Mouse (Mus musculus): ENCODE data around the gene Dgkz.

Dgkz gene

DNA sequence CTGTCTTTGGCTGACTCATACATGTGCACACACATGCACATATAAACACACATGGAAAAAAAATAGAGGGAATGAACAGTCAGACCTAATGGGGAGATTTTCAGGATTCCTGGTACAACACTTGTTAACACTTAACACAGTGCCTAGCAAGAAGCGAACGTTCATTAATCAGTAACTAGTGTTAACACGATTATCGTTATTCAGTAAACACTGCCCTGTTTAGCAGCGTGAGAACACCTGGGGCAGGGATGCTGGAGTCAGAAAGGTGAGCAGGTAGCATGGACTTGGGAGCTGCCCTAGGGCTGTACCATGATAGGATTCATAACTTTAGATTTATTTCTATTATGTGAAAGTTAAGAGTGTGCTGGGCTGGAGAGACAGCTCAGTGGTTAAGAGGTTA lies 20.3 kb upstream of the Dgkz start:
- DNase-seq (ENCODE audit: low read depth) = no peak

DNA sequence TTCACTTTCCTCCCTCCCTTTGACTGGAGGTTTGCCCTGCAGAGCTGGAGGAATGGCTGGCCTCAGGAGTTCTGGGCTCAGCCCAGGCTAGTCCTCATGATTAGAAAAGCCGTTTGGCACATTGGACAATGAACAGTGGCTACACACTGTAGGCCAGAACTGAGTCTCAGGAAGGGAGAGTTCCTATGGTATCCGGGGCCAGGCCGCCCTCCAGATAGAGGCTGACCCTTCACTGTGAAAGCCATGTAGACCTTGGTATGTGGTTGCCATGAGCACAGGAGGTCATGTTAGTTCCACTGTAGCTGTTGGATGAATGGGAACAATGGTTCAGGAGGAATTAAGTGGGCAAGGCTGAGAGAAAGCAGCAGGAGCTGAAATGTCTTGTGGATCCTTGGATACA lies 17.7 kb upstream of the Dgkz start:
- no peak for DNase-seq (ENCODE audit: low read depth)

DNA sequence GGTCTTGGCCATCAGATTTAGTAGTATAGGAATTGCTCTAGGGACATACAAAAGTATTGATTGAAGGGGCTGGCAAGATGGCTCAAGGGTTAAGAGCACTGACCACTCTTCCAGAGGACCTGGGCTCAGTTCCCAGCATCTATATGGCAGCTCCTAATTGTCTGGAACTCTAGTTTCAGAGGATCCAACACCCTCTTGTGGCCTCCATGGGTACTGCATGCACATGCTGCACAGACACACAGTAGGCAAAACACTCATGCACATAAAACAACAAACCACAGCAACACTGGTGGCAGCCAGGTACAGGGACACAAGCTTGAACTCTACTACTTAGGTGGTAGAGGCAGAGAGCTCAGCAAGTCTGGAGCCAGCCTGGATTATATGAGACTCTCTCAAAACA lies 14.1 kb upstream of the Dgkz start:
- peak; percentile 34 for DNase-seq (ENCODE audit: low read depth)

DNA sequence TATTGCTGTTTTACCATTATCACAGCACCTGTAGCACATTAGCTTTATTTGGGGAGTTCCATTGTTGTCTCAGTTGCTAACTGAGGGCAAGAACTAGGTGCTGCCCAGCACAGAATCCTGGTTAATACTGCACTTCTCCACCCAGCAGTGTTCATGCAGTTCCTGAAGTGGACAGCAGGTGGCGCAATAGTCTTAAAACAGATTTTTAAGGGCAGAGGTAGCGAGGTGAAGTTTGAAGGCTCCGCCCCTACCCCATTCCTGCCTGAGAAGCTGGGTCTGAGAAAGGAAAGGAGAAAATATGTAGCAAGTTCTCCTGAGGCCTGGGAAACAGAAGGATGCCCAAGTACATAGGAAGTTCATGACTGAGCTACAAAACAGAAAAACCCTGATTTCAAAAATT lies 11.9 kb upstream of the Dgkz start:
- peak; percentile 91 for DNase-seq (ENCODE audit: low read depth)

DNA sequence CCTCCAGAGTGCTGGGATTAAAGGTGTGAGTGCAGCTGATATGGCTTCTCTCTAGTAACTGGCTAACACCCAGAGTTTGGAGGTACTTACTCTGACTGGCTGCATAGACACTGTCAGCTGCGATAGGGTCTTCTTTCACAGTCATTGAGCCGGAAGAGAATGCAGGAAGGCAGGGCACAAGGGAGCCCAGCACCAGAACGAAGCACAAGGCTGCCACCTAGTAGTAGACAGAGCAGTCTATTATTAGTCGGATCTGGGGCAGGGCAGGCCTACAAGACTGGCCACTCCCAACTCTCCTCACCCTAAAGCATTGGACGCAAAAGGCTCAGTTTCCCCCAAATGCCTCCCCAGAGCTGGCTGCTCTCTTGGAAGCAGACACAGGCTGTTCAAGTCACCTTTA lies 10.4 kb upstream of the Dgkz start:
- no peak for DNase-seq (ENCODE audit: low read depth)

DNA sequence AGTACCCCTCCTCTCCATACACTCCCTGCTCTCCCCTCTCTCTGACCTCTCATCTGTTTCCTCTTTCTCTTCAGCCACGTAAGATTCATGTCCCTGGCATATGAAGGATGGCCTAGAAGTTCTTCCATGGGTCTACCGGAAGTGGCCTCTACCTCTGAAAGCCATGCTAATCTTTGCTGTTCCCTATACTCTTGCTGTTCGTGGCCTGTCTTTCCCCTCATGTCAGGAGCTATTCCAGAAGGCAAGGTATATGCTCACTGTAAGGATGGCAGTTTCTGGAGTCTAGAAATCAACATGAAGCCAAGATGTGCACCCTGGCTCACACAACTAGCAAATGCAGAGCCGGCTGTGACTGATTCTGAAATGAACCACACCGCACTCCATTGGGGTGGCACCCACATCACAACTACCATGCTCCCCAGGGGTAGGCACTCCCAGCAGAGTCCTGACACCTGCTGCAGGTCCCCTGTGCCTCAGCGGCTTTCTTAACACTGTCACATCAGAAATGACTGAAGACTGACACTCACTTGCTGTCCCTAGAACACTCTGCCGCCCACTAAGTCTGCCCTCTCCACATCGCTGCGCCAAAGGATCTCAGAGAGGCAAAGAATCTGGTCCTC lies 9.4 kb upstream of the Dgkz start:
- DNase-seq (ENCODE audit: low read depth) = no peak

DNA sequence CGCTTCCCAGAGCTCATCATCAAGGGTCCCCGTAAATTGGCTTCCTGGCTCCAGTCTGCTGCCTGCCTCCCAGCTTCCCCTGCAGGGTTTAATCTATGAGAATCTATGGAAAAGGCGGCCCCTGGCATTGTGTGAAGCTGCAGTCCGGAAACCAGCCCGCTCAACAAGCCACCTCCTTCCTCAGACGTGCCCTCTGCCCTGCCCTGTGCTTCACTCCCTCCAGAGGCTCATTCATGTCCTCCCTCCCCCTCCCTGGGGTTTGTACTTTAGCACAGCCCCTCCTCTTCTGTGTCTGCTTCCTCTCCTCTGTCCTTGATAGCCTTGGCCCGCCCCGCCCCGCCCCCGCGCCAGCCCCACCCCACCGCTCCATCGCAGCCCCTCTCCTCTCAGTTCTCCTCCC lies 8.8 kb upstream of the Dgkz start:
- DNase-seq (ENCODE audit: low read depth) = no peak

DNA sequence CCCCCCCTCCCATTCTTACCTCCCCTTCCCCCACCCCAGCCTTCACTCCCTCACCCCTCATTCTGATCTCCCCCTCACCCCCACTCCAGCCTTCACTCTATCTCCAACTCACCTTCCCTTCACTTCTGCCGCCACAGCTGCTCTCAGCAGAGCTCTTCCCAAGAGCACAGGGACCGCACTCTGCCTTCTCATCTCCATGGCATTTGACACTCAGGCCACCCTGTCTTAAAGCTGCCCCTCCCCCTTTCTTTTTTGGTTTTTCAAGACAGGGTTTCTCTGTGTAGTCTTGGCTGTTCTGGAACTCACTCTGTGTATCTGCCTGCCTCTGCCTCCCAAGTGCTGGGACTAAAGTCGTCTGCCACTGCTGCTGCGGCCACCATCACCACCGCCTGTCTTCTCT lies 5.2 kb upstream of the Dgkz start:
- no peak for DNase-seq (ENCODE audit: low read depth)

DNA sequence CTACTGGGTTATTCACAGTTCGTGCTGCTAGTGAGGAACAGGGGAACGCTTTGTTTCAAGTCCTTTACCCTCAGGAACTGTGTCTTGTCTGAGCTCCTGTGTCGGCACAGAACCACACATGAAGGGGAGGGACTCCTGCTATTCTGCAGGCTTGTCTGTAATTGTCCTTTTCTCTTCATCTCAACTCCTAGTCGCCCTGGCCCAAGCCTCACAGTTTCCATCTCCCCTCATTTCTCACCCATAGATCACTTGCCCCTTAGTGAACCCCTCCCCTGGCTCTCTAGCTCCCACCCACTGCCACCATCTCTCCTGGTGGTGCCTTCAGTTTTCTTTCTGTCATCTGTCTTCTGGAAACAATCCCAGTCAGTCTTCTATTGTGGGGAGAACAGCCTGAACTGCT lies 4.6 kb upstream of the Dgkz start:
- DNase-seq (ENCODE audit: low read depth) = no peak

DNA sequence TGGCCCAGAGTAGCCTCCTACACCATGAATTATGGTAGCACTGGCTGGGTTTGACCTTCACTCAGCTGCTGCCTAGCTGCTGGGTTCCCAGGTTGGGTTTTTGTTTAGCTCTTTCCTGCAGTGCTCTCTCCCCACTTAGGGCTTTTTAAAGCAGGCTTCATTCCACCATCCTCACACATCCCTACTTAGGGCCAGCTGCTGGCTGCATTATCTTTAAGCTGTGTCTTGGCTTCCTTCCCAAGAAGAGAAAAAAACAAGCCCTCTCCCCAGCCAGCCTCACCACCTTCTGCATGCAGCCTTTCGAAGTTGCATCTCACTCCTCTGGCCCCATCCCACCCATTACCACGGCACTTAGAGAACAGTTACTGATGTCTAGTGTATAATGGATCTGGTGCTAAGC lies 2.9 kb upstream of the Dgkz start:
- no peak for DNase-seq (ENCODE audit: low read depth)

DNA sequence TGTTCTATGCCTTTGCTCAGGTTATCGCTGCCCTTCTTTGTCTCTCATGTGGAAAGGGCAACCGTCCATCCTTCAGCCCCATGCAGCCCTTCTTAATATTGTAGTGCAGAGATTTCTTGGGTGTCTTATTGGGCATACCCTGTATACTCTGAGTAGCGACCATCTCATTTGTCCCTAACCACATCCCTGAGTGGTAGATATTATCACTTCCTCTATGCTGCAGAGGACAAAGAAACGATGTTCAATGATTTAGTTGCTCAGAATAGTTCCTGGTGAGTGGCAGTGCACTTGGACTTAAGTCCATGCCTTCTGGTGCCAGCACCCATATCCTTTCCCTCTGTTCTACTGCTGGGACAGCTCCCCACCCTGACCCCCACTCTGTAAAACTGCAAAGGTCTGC lies 2.3 kb upstream of the Dgkz start:
- no peak for DNase-seq (ENCODE audit: low read depth)

DNA sequence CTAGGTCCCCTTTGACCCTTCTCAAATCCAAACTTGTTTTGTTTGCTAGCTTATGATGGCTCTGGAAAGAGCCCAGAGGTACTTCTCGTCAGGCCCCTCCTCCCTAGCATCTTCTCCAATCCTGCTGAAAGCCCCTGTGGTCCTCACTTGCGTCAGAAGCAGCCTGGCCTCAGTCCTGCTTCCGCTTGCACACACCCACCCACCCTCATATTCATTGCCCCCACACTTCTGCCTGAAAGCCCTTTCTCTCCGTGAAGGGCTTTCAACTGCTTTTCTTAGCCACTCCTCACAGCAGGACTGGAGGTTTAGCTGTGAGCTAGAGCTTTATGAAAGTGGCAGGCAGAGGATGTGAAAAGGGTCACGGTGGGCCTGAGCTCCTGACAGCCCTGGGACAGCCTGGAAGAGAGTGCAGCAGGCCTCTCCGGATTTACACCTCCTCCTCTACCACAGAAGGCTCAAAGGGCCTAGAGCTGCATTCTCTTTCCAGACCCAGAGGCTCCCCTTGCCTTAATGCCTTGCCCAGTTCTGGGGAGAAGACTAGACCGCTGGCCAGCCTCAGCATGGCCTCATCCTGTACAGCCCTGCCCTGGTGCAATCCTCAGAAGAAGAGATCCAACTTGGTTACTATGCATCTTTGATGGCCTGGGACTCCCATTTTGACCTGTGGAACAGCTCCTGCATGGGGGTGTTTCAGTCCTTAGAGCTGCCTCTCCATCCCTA lies 2.1 kb downstream of the Dgkz start:
- DNase-seq (ENCODE audit: low read depth) = peak; percentile 40

DNA sequence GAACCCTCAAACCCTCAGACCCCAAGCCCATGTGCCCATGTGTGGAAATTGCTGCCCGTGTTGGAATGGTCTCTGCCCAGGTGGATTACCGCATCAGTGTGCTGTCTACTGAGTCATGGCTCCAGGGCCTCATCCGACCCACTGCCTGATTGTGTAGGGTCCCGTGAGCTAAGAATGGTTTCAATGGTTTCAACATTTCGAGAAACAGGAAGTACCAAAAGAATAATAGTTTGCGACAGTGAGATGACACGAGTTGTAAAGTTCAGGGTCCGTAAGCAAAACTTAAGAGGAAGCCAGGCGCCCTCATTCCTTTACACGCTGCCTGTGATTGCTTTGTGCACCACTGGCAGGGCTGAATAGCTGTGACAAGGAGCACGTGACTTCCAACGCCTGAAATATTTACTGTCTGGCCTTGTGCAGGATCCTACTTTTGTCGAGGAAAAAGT lies 3.5 kb downstream of the Dgkz start:
- DNase-seq (ENCODE audit: low read depth) = no peak

DNA sequence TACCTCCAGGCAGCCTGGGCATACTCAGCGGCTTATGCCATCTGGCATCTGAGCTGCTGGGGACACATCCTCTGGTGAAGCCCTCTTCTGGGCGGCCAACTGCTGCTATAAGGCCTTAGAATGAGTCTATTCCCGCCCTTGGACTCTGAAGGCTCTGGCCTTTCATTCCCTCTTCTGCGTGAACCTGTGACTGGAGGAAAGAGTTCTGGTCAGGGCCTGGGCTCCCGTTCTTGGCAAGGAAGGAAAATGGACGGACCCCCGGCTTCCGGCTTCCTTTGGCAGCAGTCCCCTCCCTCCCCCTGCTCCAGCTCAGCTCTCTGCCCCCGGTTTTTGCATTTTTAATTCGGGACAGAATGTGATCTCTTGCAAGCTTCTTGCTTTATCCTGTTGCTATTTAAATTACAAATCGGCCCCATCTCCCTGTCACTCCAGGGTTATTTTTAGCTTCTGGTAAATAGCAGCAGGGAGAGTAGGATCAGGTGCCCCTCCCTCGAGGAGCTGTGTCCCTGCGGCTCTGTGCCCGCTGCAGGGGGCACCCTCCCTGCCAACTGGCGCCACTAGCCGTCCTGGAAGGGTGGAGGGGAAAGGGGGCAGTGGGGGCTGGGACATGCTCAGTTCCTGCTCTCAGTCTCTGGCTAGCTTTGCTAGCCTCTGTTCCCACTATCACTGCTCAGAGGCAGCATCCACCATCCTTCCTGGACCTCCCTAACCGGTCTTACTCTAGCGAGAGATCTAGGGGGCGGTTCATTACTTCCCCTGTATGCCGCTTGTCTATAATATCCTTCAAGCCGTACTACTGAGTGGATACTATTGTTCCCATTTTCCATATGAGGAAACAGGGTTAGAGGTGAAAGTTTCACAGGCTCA lies 4.2 kb downstream of the Dgkz start:
- no peak for DNase-seq (ENCODE audit: low read depth)

DNA sequence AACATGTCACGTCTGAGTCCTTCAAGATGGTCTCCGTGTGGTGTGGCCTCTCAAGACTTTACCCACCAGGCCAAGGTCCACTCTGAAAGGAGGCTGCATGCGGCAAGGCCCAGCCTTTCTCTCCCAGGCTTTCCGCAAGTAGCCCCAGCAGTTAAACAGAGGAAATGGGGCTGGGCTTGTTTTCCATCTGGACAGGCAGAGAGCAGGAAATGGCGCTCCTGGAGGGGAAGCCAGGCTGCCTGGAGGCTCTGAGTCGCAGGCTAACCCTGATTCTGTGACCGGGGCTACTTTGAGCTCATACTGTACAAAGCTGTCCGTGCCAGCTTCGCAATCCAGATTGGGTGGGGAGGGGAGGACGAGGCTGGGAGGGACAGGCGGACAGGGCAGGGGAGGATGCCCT lies 7.7 kb downstream of the Dgkz start:
- DNase-seq (ENCODE audit: low read depth) = peak; percentile 35

DNA sequence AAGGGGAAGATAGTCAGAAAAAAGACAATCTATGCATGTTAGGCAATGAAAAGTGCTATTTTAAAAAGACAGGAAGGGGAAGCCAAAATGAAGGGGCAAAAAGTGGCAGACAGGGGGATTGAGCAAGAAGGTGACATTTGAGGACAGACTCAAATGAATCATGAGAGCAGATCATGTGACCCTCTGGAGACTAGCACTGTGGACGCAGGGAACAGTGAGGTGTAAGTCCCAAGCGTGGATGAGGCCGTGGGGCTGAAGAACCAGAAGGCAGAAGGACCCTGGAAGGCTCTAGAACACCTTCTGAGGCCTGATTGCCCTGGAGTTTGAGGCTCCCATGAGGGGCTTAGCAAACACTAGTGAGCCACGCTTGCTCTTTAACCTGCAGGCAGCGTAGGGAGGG lies 9.3 kb downstream of the Dgkz start:
- DNase-seq (ENCODE audit: low read depth) = no peak

DNA sequence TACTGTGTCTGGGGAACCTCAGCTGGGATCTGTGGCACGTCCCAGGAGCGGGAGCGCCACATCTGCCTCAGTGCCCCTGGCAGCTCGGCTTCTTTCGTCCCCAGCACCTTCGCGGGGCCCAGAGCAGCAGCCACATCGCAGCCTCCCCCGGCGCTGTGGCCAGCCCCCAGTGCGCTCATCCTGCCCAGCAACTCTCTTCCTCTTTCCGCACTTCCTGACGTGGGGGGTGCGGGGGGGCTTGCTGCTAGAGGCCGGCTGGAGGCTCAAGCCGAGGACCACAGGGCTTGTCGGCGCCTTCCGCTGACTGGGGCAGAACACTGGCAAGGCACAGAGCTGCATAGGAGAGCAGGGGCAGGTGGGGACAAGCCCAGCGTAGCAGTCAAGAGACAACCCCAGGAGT lies 10.2 kb downstream of the Dgkz start:
- no peak for DNase-seq (ENCODE audit: low read depth)

DNA sequence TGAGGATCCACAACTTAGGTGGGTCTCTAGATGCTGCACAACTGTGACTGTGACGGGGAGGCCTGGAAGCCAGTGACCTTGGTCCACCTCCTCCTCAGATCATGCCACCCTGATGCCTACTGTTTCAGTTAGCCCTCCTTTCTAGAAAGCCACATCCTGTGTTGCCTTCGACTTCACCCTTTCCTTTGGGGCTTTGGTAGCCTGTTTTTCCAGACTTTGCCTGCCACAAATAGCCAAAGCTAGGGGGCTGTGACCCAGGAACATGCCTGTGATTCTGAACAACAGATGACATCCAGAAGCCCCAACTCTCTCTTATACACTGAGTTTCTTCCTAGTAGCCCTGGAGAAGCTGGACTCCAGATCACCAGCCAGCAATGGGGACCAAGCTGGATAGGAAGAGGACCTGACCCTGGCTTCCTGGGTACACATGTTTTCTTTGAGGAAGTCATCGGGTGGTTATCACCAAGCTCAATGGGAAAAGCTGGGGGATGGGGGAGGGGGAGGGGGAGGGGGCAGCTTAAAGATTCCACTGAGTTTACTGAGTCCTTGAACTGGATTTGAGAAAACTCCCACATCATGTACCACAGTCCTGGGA lies 11.0 kb downstream of the Dgkz start:
- DNase-seq (ENCODE audit: low read depth) = no peak

DNA sequence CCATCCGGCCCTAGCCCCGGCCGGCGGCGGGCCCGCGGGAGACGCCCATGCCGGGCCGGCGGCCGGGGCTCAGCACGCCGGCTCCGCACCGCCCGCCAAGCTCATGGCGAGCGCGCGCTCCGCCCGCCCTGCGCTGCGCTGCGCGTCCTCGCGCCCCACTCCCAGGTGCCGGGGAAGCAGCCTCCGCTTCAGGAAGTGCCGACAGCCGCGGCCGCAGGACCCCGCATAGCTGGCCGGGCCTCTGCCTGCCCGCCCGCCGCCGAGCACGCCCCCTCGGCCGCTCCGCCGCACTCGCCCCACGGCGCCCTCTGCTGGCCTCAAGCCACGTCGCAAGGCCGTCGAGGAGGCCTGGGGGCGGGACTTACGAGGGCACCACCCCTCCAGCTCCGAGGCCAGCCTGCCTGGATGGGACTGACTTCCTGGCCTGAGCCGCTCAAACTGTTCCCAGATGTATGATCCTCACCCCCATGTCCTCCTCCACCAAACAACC lies 12.2 kb downstream of the Dgkz start:
- DNase-seq (ENCODE audit: low read depth) = peak; percentile 96

DNA sequence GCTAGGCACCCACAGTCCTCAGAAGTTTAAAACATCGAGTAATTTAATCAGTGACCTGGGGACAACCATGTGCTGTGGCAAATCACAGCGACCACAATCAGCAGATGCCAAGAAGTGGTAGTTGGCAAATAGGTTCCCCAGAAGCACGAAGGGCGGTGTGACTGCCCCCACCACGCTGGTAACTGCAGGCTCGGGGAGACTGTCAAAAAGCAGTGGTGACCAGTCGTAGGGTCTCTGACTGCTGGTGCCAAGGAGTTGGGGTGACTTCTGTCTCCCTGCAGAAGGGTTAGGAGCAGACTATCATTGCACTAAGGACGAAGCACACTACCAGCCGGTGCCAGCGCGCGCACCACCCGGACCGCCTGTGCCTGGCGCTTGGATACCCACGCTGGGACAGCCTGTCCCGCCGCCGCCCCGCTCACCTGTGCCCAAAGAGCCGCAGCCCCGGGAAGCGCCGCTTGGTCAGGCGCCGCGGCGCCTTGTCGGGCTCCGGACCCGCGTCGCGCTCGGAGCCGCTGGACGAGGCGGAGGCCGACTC lies 12.7 kb downstream of the Dgkz start:
- peak; percentile 31 for DNase-seq (ENCODE audit: low read depth)

DNA sequence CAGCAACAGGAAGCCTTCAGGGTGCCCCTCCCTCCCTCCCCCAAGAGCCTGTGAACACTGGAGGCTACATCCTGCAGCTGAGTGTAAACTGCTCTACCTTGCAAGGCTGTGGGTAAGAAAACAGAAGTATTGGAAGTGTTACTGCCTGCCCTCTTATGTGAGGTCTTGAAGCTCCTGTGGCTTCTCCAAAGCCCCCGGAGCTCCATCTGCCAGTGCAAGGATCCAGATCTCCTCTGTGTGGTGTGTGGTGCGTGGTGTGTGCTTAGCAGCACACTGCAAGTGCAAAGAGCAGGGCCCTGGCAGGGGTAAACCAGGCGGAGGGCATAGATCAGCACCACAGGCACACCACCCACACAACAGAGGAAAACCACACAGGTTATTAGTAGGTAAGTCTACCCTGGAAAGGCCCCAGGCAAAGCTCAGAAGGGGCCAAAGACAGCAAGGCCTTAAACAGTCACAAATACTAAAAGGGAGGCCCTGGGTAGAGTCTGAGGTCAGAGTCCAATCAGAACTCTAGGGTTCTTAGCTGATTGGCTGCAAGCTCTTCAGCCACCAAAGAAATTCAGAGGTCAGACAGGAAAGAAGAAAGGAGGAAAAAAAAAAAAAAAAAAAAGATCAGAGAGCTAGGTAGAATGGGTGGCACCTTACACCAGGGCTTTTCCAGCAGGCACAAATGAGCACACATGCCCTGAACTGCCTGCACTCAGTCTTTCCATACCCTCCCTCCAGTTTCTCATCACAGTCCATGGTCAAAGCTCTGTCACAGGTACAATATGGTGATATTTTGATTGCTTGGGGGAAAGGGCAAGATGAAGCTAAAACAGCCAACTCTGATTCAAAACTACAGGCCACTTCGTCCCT lies 13.5 kb downstream of the Dgkz start:
- DNase-seq (ENCODE audit: low read depth) = no peak

Data from NIH3T3 (cell line).